Mouse (Mus musculus) limb, embryonic 14.5 days (tissue): ENCODE data around the gene Kctd12. TPM values are rescaled to one million over a fixed set of nuclear protein-coding genes. Genes with fewer than 3 reads are reported as not detected.

ENCODE experiments used
- ATAC-seq: fragments of 200-750 bp; cut with Nextera tagmentation; 2 replicates; pipeline ENCODE4 v1.8.0; 2017; ENCODE audit warnings: low read depth, moderate number of reproducible peaks, moderate TSS enrichment; ENCODE audit not compliant: low FRiP score
- DNase-seq: peaks from one replicate; pipeline ENCODE4 v3.0.0-alpha.2; 2015; ENCODE audit warnings: low spot score
- H3K27ac ChIP-seq: fragments of 300-500 bp; sonication (generic); replicated peaks from 2 replicates; pipeline ENCODE4 v1.5.1; 2014; ENCODE audit warnings: low read depth, mild to moderate bottlenecking, low read length, moderate library complexity, mixed read lengths
- H3K27me3 ChIP-seq: fragments of 300-500 bp; sonication (generic); 2 replicates; pipeline ENCODE4 v1.6.1; 2014; ENCODE audit warnings: low read length, mixed read lengths; ENCODE audit not compliant: control insufficient read depth, insufficient read depth
- H3K36me3 ChIP-seq: fragments of 300-500 bp; sonication (generic); 2 replicates; pipeline ENCODE4 v1.6.1; 2014; ENCODE audit warnings: mild to moderate bottlenecking, low read length, moderate library complexity, mixed read lengths; ENCODE audit not compliant: control insufficient read depth, insufficient read depth
- H3K4me1 ChIP-seq: fragments of 300-500 bp; sonication (generic); 2 replicates; pipeline ENCODE4 v1.6.1; 2014; ENCODE audit warnings: antibody characterized with exemption, low read length, mixed read lengths; ENCODE audit not compliant: control insufficient read depth, insufficient read depth
- H3K4me2 ChIP-seq: fragments of 300-500 bp; sonication (generic); replicated peaks from 2 replicates; pipeline ENCODE4 v1.6.1; 2014; ENCODE audit warnings: low read depth, mild to moderate bottlenecking, low read length, moderate library complexity; ENCODE audit not compliant: severe bottlenecking
- H3K4me3 ChIP-seq: fragments of 300-500 bp; sonication (generic); replicated peaks from 2 replicates; pipeline ENCODE4 v1.5.1; 2014; ENCODE audit warnings: low read length
- H3K9ac ChIP-seq: fragments of 300-500 bp; sonication (generic); 2 replicates; pipeline ENCODE4 v1.6.1; 2014; ENCODE audit warnings: mild to moderate bottlenecking, low read depth, low read length, moderate library complexity; ENCODE audit not compliant: severe bottlenecking
- H3K9me3 ChIP-seq: fragments of 300-500 bp; sonication (generic); 2 replicates; pipeline ENCODE4 v1.6.1; 2016; ENCODE audit warnings: low read length; ENCODE audit not compliant: control insufficient read depth
- POLR2A ChIP-seq: fragments of 200-500 bp; IDR thresholded peaks from 2 replicates; pipeline ENCODE4 v1.8.0; 2012; ENCODE audit warnings: inconsistent platforms, mild to moderate bottlenecking, moderate library complexity, borderline replicate concordance; ENCODE audit not compliant: insufficient read depth, insufficient read length; ENCODE audit errors: extremely low read depth
- WGBS: fragments of 180-500 bp; shearing (Covaris S2); extraction: QIAGEN DNeasy Blood & Tissue Kit; methylation state at CpG from one replicate; pipeline ENCODE4 v1.1.7; 2014; 5-methylcytosine and 5-hydroxymethylcytosine counted together
- polyA plus RNA-seq, 2 experiments: library from polyadenylated mRNA; depleted of rRNA in 1 of 2; stranded (reverse) in 1 of 2; unstranded in 1 of 2; fragments of >200 nt; fragmentation: Nextera tagmentation in 1 of 2; extraction: Ambion mirVana in 1 of 2; gene quantifications; 2 replicates each; pipeline versions ENCODE4 v1.2.1 to v1.2.3; 2012 to 2014

The Kctd12 gene
- polyA plus RNA-seq, 2 experiments, result 81.4 to 114 TPM

DNA sequence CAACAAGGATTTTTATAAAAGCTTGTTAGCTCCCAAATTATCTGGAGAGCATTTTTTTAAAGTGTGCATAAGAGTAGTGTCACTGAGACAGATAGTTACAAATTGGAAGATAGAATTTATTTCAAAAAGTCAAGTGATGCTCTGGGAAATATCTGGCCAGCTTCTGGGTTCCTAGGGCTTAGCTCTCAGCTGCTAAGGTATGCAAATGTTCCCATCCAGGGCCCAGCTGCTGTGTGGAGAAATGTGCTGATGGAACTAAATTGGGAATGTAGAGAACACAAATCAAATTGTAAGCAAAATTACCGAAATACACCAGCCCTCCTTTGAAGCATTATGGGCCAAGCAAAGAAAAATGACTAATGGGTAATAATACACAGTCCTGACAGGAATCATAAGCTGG is 16.6 kb downstream of the Kctd12 start:
- 71% methylated on average over 1 of the region's 1 CpGs for WGBS
- H3K36me3 ChIP-seq, result no peaks in the 10 kb centered on the region
- H3K27me3 ChIP-seq, result no peaks in the 10 kb centered on the region
- TF ChIP-seq POLR2A, result no peak
- no peak overlapping the region for H3K9ac ChIP-seq
- H3K27ac ChIP-seq, result no peak overlapping the region
- no peaks in the 10 kb centered on the region for H3K4me1 ChIP-seq
- no peak for DNase-seq
- H3K4me2 ChIP-seq, result no peak overlapping the region
- no peak for ATAC-seq
- no peak overlapping the region for H3K4me3 ChIP-seq
- H3K9me3 ChIP-seq, result no peaks in the 10 kb centered on the region

DNA sequence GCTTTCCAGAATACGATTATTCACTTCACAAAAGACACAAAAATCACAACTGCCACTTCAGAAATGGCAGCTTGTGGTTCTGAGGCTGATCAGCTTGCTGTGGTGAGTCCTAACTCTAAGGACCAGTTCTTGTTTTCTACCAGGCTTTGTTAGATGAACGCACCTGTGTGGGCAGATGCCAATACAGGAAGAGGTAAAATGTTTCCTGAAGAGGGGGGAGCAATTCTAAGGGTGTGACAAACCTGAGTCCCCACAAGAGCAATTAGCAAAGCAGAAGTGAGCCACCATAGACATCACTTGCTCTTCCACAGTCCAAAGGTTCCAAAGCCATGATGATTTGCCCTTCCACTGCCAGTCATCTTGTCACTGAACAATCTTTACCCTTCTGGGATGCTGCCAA is 20.4 kb downstream of the Kctd12 start:
- Histone ChIP-seq H3K9me3 (no peaks in the 10 kb centered on the region), H3K4me1 (no peaks in the 10 kb centered on the region), H3K9ac (no peak overlapping the region), H3K4me2 (no peak overlapping the region), H3K27me3 (no peaks in the 10 kb centered on the region), H3K27ac (no peak overlapping the region), H3K36me3 (no peaks in the 10 kb centered on the region), H3K4me3 (no peak overlapping the region)
- no peak for DNase-seq
- no peak for ATAC-seq
- TF ChIP-seq POLR2A, result no peak
- 78% methylated on average over 2 of the region's 2 CpGs for WGBS

DNA sequence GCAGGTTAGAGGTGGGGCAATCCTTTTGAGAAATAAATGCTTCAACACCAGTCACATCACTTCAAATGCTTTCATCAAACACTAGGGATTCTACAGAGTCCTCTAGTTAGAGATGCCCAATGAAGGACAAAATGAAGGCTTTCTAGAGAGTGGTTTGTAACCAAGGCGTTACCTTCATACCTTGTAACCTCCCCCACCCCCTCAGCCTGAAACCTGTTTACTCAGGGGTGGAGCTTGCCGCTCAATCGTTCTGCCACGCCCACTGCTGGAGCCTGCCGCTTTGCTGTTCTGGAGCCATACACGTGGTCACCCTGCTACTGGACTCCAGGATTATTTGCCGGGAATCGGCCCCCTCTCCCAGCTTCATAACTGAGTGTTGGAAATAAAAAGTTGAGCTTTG is 28.9 kb downstream of the Kctd12 start:
- WGBS, result 23% methylated on average over 8 of the region's 8 CpGs
- no peak for ATAC-seq
- TF ChIP-seq POLR2A, result no peak

DNA sequence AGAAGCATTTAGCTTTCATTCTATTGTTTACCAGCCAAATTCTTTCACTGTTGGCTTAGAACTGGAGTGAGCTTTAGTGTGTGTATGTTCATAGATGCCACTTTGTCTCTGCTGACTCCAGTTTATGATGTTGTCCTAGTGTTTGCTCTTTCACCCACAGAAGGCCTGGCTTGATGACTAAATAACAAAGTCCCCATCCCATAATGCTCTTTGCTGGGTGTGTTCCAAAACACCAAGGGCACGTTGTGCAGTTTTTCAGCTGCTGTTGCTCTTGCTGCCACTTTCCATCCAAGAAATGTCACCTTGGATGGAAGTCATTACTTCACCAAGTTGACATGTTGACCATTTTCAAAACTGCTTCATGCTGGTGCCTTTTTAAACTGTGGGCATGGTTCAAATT is 30.5 kb downstream of the Kctd12 start:
- Histone ChIP-seq H3K9ac (no peak overlapping the region), H3K27me3 (no peaks in the 10 kb centered on the region), H3K36me3 (no peaks in the 10 kb centered on the region), H3K4me3 (no peak overlapping the region), H3K4me1 (no peaks in the 10 kb centered on the region), H3K27ac (no peak overlapping the region), H3K9me3 (no peaks in the 10 kb centered on the region), H3K4me2 (no peak overlapping the region)
- 74% methylated on average over 1 of the region's 1 CpGs for WGBS
- TF ChIP-seq POLR2A, result no peak
- no peak for DNase-seq
- no peak for ATAC-seq

More for the DNA sequence above, 28.9 kb downstream of the Kctd12 start:
- Histone ChIP-seq H3K4me1 (no peaks in the 10 kb centered on the region), H3K4me2 (no peak overlapping the region), H3K4me3 (no peak overlapping the region), H3K36me3 (no peaks in the 10 kb centered on the region), H3K9ac (no peak overlapping the region), H3K27ac (no peak overlapping the region), H3K9me3 (no peaks in the 10 kb centered on the region), H3K27me3 (no peaks in the 10 kb centered on the region)
- DNase-seq, result no peak

DNA sequence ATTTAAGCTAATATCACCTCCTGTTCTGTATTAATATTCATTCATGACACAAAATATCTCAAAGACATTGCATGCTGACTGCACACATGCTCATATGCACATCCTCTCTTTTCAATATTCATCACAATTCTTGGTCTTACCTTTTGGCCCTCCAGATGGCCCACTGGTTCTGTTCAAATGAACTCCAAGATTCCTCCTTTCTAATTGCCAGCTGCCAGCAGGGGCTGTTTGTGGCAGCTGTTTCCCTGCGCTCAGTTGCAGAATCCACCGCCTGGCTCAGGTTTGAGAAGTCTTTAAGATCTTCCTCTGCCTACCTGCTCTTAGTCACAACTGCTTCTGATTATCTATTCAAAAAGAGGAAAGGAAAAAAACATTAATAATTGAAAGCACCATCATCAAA is 34.6 kb downstream of the Kctd12 start:
- no peaks in the 10 kb centered on the region for H3K9me3 ChIP-seq
- no peak overlapping the region for H3K4me2 ChIP-seq
- WGBS, result 60% methylated on average over 2 of the region's 2 CpGs
- TF ChIP-seq POLR2A, result no peak
- DNase-seq, result no peak
- ATAC-seq, result no peak
- H3K9ac ChIP-seq, result no peak overlapping the region
- no peaks in the 10 kb centered on the region for H3K27me3 ChIP-seq
- H3K4me3 ChIP-seq, result no peak overlapping the region
- no peaks in the 10 kb centered on the region for H3K4me1 ChIP-seq
- H3K27ac ChIP-seq, result no peak overlapping the region
- no peaks in the 10 kb centered on the region for H3K36me3 ChIP-seq

DNA sequence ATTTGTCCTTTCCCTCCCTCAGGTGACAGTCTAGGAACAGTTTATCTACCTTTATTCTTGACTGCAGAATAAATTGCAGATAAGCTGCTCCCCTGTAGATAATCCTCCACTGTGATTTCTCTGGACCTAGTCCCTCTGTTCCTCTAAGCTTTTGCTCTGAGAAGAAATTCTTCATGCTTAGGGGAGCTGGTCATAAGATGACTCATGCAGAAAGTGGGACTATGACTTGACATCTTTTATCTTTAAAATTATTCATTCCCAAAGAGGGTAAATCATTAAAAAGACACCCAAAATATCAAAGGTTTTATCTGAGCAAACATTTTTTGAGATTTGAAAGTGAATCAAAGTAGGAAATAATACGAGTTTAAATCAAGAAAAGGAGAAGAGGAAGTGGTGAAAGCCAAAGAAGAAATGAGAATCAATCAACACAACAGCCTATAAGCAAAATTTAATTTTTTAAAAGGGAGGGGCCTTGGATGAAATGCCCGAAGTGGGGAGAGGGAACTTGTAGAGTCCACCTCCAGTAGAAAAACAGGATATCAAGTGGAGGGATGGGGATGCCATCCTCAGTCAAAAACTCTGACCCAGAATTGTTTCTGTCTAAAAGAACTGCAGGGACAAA is 40.1 kb downstream of the Kctd12 start:
- no peaks in the 10 kb centered on the region for H3K27me3 ChIP-seq
- H3K9ac ChIP-seq, result no peak overlapping the region
- ATAC-seq (no peak), DNase-seq (no peak)
- no peak overlapping the region for H3K4me3 ChIP-seq
- H3K4me1 ChIP-seq, result no peaks in the 10 kb centered on the region
- no peak overlapping the region for H3K27ac ChIP-seq
- 73% methylated on average over 2 of the region's 2 CpGs for WGBS
- TF ChIP-seq POLR2A, result no peak
- H3K36me3 ChIP-seq, result no peaks in the 10 kb centered on the region
- no peak overlapping the region for H3K4me2 ChIP-seq
- H3K9me3 ChIP-seq, result no peaks in the 10 kb centered on the region
